Mouse (Mus musculus): ENCODE results near the gene Rnf217. TPM values are rescaled to one million over a fixed set of nuclear protein-coding genes. Genes with fewer than 3 reads are reported as not detected.

Gene Rnf217
- total and polyA plus RNA-seq, 3 experiments = not detected

DNA sequence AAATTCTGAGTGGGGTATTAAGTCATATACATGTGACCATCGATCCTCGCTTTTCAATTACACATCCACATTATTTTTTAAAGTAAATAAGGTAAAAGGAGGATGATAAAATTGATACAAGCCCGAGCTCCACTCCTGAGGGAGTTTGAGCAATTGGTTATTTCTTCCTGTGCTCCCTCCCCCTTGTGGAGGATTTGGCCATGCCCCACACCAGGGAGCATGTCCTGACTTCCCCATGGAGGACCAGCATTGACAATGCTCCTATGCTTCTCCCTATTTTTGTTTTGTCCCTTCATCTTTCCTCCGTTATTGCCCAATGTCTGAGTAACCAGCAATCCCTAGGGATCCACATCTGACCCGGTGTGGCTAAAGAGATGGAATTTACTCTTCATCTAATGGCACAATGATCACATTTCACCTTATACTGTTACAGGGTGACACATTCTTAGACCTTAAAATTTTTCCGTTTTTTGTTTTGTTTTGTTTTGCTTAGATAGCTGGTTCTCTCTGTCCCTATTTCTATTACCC lies 53.5 kb downstream of the Rnf217 start:
- H3K36me3 ChIP-seq (replicated peaks in 1 of 2; ENCODE audit: control insufficient read depth in 1 of 2, insufficient read depth in 1 of 2, low read length in 1 of 2) = no peaks in the 10 kb centered on the region
- H3K4me3 ChIP-seq (replicated peaks in 1 of 3; ENCODE audit: low read depth in 2 of 3, low read length in 2 of 3, poor library complexity in 1 of 3) = no peak overlapping the region
- no peak overlapping the region for H3K9ac ChIP-seq (ENCODE audit: insufficient read depth, low read depth)
- dilution Hi-C loops (cut with MboI; ENCODE audit: extremely low pct_ligation_motif_present, extremely low pct_unique_long_range_greater_than_20kb, low sequenced_read_pairs) = no loop called here
- TF ChIP-seq USF1 (IDR thresholded peaks at IDR 0.05; ENCODE audit: low read depth, low read length) = no peak
- no peak for TF ChIP-seq ZNF384 (IDR thresholded peaks at IDR 0.05; ENCODE audit: low read depth, low read length)
- no peak for TF ChIP-seq POLR2AphosphoS2 (IDR thresholded peaks at IDR 0.05; ENCODE audit: low read depth, low read length)
- TF ChIP-seq CHD2 (IDR thresholded peaks at IDR 0.05; ENCODE audit: low read length) = no peak
- no peaks in the 10 kb centered on the region for H3K27me3 ChIP-seq (replicated peaks)
- H3K4me2 ChIP-seq (ENCODE audit: insufficient read depth, low read depth, poor library complexity, severe bottlenecking) = no peak overlapping the region
- H3K79me2 ChIP-seq (replicated peaks; ENCODE audit: control insufficient read depth, extremely low read depth, insufficient read depth, poor library complexity, severe bottlenecking) = no peaks in the 10 kb centered on the region
- H3K9me3 ChIP-seq (replicated peaks; ENCODE audit: low read length) = no peaks in the 10 kb centered on the region
- DNase-seq (ENCODE audit: extremely low read depth) = no peak
- in situ Hi-C loops (cut with MboI; ENCODE audit: low pct_ligation_motif_present, low pct_unique_long_range_greater_than_20kb, low sequenced_read_pairs) = no loop called here
- no peak overlapping the region for H3K27ac ChIP-seq (ENCODE audit: insufficient read depth, low read depth)
- H3K4me1 ChIP-seq (ENCODE audit: control insufficient read depth in 1 of 2, insufficient read depth in 2 of 2) = no peaks in the 10 kb centered on the region

DNA sequence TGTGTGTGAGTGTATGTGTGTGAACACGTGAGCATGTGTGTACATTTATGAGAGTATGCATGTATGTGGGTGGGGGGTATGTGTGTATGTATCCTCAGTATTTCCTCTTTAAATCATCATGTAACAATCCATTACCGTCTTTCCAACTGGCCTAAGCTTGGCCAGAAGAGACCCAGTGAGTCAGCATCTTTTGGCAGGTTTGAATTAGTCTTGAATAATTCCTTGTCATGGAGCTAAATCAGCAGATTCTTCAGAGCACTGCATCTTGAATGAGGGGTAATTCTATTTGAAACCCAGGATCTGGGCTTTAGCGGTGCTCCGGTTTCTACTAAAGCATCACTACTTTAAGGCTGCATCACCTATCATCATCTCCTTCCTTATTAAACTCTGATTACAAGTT lies 55.7 kb downstream of the Rnf217 start:
- TF ChIP-seq CTCF (conservative IDR thresholded peaks at IDR 0.05 in 1 of 2, IDR thresholded peaks at IDR 0.05 in 1 of 2; ENCODE audit: low read depth in 2 of 2, low read length in 2 of 2) (no peak), ELF1 (IDR thresholded peaks at IDR 0.05; ENCODE audit: low read depth, low read length) (no peak), SIN3A (IDR thresholded peaks at IDR 0.05; ENCODE audit: low read length) (no peak), PAX5 (IDR thresholded peaks at IDR 0.05; ENCODE audit: low read length) (no peak), UBTF (IDR thresholded peaks at IDR 0.05; ENCODE audit: low read depth, low read length) (no peak), EP300 (IDR thresholded peaks at IDR 0.05; ENCODE audit: low read length) (no peak), SMC3 (IDR thresholded peaks at IDR 0.05; ENCODE audit: low read depth, low read length) (no peak), POLR2AphosphoS2 (IDR thresholded peaks at IDR 0.05; ENCODE audit: low read depth, low read length) (no peak), ZNF384 (IDR thresholded peaks at IDR 0.05; ENCODE audit: low read depth, low read length) (no peak), GABPA (IDR thresholded peaks at IDR 0.05; ENCODE audit: insufficient replicate concordance, low read depth, low read length) (no peak), RCOR1 (conservative IDR thresholded peaks at IDR 0.05; ENCODE audit: low read depth, low read length) (no peak)
- Histone ChIP-seq H3K4me1 (ENCODE audit: control insufficient read depth in 1 of 2, insufficient read depth in 2 of 2) (no peaks in the 10 kb centered on the region), H3K27me3 (replicated peaks) (no peaks in the 10 kb centered on the region), H3K36me3 (replicated peaks in 1 of 2; ENCODE audit: control insufficient read depth in 1 of 2, insufficient read depth in 1 of 2, low read length in 1 of 2) (no peaks in the 10 kb centered on the region), H3K79me2 (replicated peaks; ENCODE audit: control insufficient read depth, extremely low read depth, insufficient read depth, poor library complexity, severe bottlenecking) (no peaks in the 10 kb centered on the region), H3K9ac (ENCODE audit: insufficient read depth, low read depth) (no peak overlapping the region), H3K9me3 (replicated peaks; ENCODE audit: low read length) (no peaks in the 10 kb centered on the region), H3K4me2 (ENCODE audit: insufficient read depth, low read depth, poor library complexity, severe bottlenecking) (no peak overlapping the region), H3K27ac (ENCODE audit: insufficient read depth, low read depth) (no peak overlapping the region), H3K4me3 (replicated peaks in 1 of 3; ENCODE audit: low read depth in 2 of 3, low read length in 2 of 3, poor library complexity in 1 of 3) (no peak overlapping the region)
- in situ Hi-C loops (cut with MboI; ENCODE audit: low pct_ligation_motif_present, low pct_unique_long_range_greater_than_20kb, low sequenced_read_pairs) (no loop called here), dilution Hi-C loops (cut with MboI; ENCODE audit: extremely low pct_ligation_motif_present, extremely low pct_unique_long_range_greater_than_20kb, low sequenced_read_pairs) (no loop called here)
- no peak for DNase-seq (ENCODE audit: extremely low read depth)

DNA sequence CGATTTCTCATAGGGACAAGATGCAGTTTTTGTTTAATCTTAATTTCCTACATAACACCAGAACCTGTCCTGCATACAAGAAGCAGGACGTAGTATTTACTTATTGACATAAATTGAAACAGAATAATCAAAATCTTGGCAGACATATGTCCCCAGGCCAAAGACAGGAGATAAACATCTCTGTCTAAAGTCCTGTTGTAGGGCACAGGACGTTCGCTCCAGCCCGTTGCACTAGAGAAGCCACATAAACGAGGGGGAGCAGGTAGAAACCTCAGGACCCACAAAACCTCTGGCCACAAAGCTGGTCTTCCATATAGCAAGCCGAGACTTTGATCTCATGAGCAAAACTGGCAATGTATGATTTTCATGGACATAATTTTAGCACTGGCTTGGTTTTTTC lies 57.1 kb downstream of the Rnf217 start:
- Histone ChIP-seq H3K27ac (ENCODE audit: insufficient read depth, low read depth) (no peak overlapping the region), H3K79me2 (replicated peaks; ENCODE audit: control insufficient read depth, extremely low read depth, insufficient read depth, poor library complexity, severe bottlenecking) (no peaks in the 10 kb centered on the region), H3K36me3 (replicated peaks in 1 of 2; ENCODE audit: control insufficient read depth in 1 of 2, insufficient read depth in 1 of 2, low read length in 1 of 2) (no peaks in the 10 kb centered on the region), H3K9me3 (replicated peaks; ENCODE audit: low read length) (no peaks in the 10 kb centered on the region), H3K4me2 (ENCODE audit: insufficient read depth, low read depth, poor library complexity, severe bottlenecking) (no peak overlapping the region), H3K4me1 (ENCODE audit: control insufficient read depth in 1 of 2, insufficient read depth in 2 of 2) (no peaks in the 10 kb centered on the region), H3K27me3 (replicated peaks) (no peaks in the 10 kb centered on the region), H3K4me3 (replicated peaks in 1 of 3; ENCODE audit: low read depth in 2 of 3, low read length in 2 of 3, poor library complexity in 1 of 3) (no peak overlapping the region), H3K9ac (ENCODE audit: insufficient read depth, low read depth) (no peak overlapping the region)
- dilution Hi-C loops (cut with MboI; ENCODE audit: extremely low pct_ligation_motif_present, extremely low pct_unique_long_range_greater_than_20kb, low sequenced_read_pairs) (no loop called here), in situ Hi-C loops (cut with MboI; ENCODE audit: low pct_ligation_motif_present, low pct_unique_long_range_greater_than_20kb, low sequenced_read_pairs) (no loop called here)
- no peak for DNase-seq (ENCODE audit: extremely low read depth)
- TF ChIP-seq RCOR1 (conservative IDR thresholded peaks at IDR 0.05; ENCODE audit: low read depth, low read length) (no peak), POLR2A (IDR thresholded peaks at IDR 0.05; ENCODE audit: low read depth, low read length) (no peak), TCF12 (IDR thresholded peaks at IDR 0.05; ENCODE audit: low read depth, low read length) (no peak), MAFK (IDR thresholded peaks at IDR 0.05; ENCODE audit: insufficient replicate concordance, low read length) (no peak), RAD21 (IDR thresholded peaks at IDR 0.05; ENCODE audit: low read depth, low read length) (no peak), MAZ (IDR thresholded peaks at IDR 0.05; ENCODE audit: low read depth, low read length) (no peak), CHD1 (IDR thresholded peaks at IDR 0.05; ENCODE audit: low read depth, low read length) (no peak), ETS1 (conservative IDR thresholded peaks at IDR 0.05; ENCODE audit: low read depth, low read length) (no peak), MEF2A (IDR thresholded peaks at IDR 0.05; ENCODE audit: borderline replicate concordance, low read depth, low read length) (no peak), GABPA (IDR thresholded peaks at IDR 0.05; ENCODE audit: insufficient replicate concordance, low read depth, low read length) (no peak), E2F4 (IDR thresholded peaks at IDR 0.05; ENCODE audit: insufficient replicate concordance, low read depth, low read length) (no peak)
